Mouse (Mus musculus): ENCODE data around the gene Ctdsp2. TPM values are rescaled to one million over a fixed set of nuclear protein-coding genes. Genes with fewer than 3 reads are reported as not detected.

The Ctdsp2 gene
- total RNA-seq, 2 experiments from 2014 or later: 90.7 to 93.6 TPM

GRCm38 (mm10) chr10:127041774-127042338 is 63.3 kb downstream of the Ctdsp2 start:
- peak; percentile 91 to 93 for DNase-seq (ENCODE audit: low spot score in 2 of 2)

DNA sequence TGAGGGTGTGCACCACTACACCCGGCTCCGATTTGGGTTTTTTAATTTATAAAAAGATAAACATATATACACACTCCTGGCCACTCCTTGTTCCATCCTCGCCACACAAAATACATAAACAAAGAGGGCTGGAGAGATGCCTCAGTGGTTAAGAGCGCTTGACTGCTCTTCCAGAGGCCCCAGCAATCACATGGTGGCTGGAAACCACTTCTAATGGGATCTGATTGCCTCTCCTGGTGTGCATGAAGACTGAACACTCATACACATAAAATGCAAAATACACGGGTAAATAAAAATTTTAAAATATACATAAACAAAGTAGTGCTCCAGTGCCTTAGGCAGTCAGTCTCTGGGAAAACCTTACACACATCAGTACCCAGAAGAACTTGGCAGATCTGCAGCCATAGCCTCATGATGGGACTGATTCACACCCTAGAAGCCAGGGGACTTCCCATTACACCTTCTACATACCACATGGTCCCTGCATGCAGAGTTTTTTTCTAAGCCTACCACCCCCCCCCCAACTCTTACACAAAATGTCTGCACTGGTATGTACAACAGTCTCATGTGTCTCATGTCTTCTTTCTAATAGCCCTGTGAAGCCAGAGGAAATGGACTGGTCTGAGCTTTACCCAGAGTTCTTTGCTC is 64.1 kb downstream of the Ctdsp2 start:
- no peak for DNase-seq (ENCODE audit: low spot score in 2 of 2)

DNA sequence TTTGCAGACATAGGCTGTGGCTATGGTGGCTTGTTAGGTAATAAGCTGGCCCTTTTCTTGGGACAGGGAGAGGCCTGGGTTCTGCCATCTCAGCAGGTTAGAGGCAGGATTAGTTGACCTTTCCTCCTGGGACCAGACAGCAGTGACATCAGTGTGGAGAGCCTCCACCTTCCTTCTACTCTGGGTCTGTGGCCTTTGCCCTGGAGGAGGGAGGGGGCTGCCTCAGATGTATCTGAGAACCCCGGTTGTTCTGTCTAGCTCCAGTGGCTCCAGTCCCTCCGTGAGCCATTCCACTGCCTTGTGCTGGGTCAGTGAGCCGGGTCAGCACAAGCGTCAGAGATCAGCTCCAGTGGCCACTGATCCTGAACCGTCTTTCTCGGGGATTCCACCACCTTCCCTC is 64.7 kb downstream of the Ctdsp2 start:
- DNase-seq (ENCODE audit: low spot score in 2 of 2): no peak

DNA sequence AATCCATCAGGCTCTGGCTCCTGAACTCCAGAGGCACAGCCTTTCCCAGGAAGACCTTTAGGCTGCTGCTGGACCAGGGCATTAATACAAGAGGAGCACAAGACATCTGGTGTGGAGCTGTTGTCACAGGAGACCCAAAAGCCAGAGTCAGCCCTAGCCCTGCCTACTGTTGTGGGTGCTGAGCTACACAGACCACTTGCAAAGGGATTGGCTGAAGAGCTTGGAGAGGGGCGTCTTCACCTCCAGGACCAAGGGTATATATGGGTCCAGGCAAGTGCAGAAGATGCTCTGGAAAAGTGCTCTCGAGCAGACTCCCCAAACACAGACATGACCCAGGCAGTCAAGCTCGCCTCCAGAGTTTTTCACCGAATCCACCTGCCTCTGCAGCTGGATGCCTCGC is 69.4 kb downstream of the Ctdsp2 start, which contains the start of gene Cyp27b1:
Cyp27b1 (plus strand) TSS at position 297 of the 400 bp plus-strand sequence.
- no peak for DNase-seq (ENCODE audit: low spot score in 2 of 2)

- DNase-seq (ENCODE audit: low spot score in 2 of 2): no peak
Measured at GRCm38 (mm10) chr10:127048608-127049394, 70.3 kb downstream of the Ctdsp2 start.

Small RNAs within 50 kb of the gene (microRNA-seq; reads per million reads assigned to microRNA genes)
- gene Mir26a-2 (23.3 to 42.8 reads per million in 2 experiments), gene Mir546 (0.57 to 2.5 reads per million in 2 experiments)

Other genes starting within 250 kb of the Ctdsp2 start
- gene Atp23, start 77.4 kb upstream of the Ctdsp2 start, total RNA-seq (2021): 1 to 10 TPM; 8.9 to 9.2 TPM
- under 1 TPM; 0.48 to 0.62 TPM for gene Avil, start 22.0 kb downstream of the Ctdsp2 start, total RNA-seq (2021)
- gene Tsfm, start 52.1 kb downstream of the Ctdsp2 start, total RNA-seq (2021): 10 to 100 TPM; 27.4 to 31.9 TPM
- gene Mettl1, start 62.7 kb downstream of the Ctdsp2 start, total RNA-seq (2021): 10 to 100 TPM; 10.2 to 10.9 TPM
- under 1 TPM; 0.36 to 0.41 TPM for gene Eef1akmt3, start 62.8 kb downstream of the Ctdsp2 start, total RNA-seq (2021)
- 1 to 10 TPM in 1 of 2 experiments, under 1 TPM in 1; 0.74 to 1.0 TPM for gene Cyp27b1, start 69.5 kb downstream of the Ctdsp2 start, total RNA-seq (2021)
- 10 to 100 TPM; 31.8 to 34.9 TPM for gene March9, start 81.5 kb downstream of the Ctdsp2 start, total RNA-seq (2021)
- gene Cdk4, start 84.8 kb downstream of the Ctdsp2 start, total RNA-seq (2021): 100 to 1,000 TPM; 120 to 123 TPM
- gene Tspan31, start 91.5 kb downstream of the Ctdsp2 start, total RNA-seq (2021): 10 to 100 TPM; 62.7 to 65.4 TPM
- gene Agap2, start 96.6 kb downstream of the Ctdsp2 start, total RNA-seq (2021): 100 to 1,000 TPM; 719 to 736 TPM
- 100 to 1,000 TPM; 100 to 103 TPM for gene Os9, start 142.4 kb downstream of the Ctdsp2 start, total RNA-seq (2021)
- gene B4galnt1, start 186.5 kb downstream of the Ctdsp2 start, total RNA-seq (2021): 100 to 1,000 TPM; 108 to 110 TPM
- gene Slc26a10, start 201.9 kb downstream of the Ctdsp2 start, total RNA-seq (2021): 1 to 10 TPM; 4.6 to 5.9 TPM
- gene Arhgef25, start 211.4 kb downstream of the Ctdsp2 start, total RNA-seq (2021): 100 to 1,000 TPM; 196 to 200 TPM
- 100 to 1,000 TPM; 200 to 207 TPM for gene Dtx3, start 217.0 kb downstream of the Ctdsp2 start, total RNA-seq (2021)
- gene Pip4k2c, start 232.9 kb downstream of the Ctdsp2 start, total RNA-seq (2021): 10 to 100 TPM; 65.7 to 69.2 TPM

Measured in layer of hippocampus, postnatal 14 days (tissue).